Mouse (Mus musculus) neural tube, embryonic 14.5 days (tissue): ENCODE measurements around the gene Pafah1b2. TPM values are rescaled to one million over a fixed set of nuclear protein-coding genes. Genes with fewer than 3 reads are reported as not detected.

Experiments
- ATAC-seq: fragments of 200-750 bp; cut with Nextera tagmentation; 2 replicates; pipeline ENCODE4 v1.8.0; 2017; ENCODE audit warnings: low read depth, mild to moderate bottlenecking, moderate TSS enrichment, moderate library complexity
- H3K27ac ChIP-seq: fragments of 300-500 bp; sonication (generic); 2 replicates; pipeline ENCODE4 v1.5.1; 2014; ENCODE audit warnings: low read depth, mild to moderate bottlenecking, control low read depth, low read length, moderate library complexity, mixed read lengths
- H3K27me3 ChIP-seq: fragments of 300-500 bp; sonication (generic); 2 replicates; pipeline ENCODE4 v1.6.1; 2014; ENCODE audit warnings: low read length; ENCODE audit not compliant: control insufficient read depth, insufficient read depth
- H3K36me3 ChIP-seq: fragments of 300-500 bp; sonication (generic); 2 replicates; pipeline ENCODE4 v1.6.1; 2014; ENCODE audit warnings: low read length, mixed read lengths; ENCODE audit not compliant: control insufficient read depth, insufficient read depth
- H3K4me1 ChIP-seq: fragments of 300-500 bp; sonication (generic); 2 replicates; pipeline ENCODE4 v1.6.1; 2014; ENCODE audit warnings: low read length; ENCODE audit not compliant: control insufficient read depth, insufficient read depth
- H3K4me2 ChIP-seq: fragments of 300-500 bp; sonication (generic); 2 replicates; pipeline ENCODE4 v1.6.1; 2014; ENCODE audit warnings: mild to moderate bottlenecking, low read depth, low read length, control low read depth
- H3K4me3 ChIP-seq: fragments of 300-500 bp; sonication (generic); 2 replicates; pipeline ENCODE4 v1.5.1; 2014; ENCODE audit warnings: low read depth, low read length, control low read depth, mixed read lengths
- H3K9ac ChIP-seq: fragments of 300-500 bp; sonication (generic); replicated peaks from 2 replicates; pipeline ENCODE4 v1.6.1; 2014; ENCODE audit warnings: low read depth, mild to moderate bottlenecking, control low read depth, low read length, mixed read lengths
- H3K9me3 ChIP-seq: fragments of 300-500 bp; sonication (generic); 2 replicates; pipeline ENCODE4 v1.6.1; 2016; ENCODE audit warnings: low read length; ENCODE audit not compliant: control insufficient read depth
- WGBS: fragments of 180-500 bp; shearing (Covaris S2); extraction: QIAGEN DNeasy Blood & Tissue Kit; methylation state at CpG from one replicate; pipeline ENCODE4 v1.1.7; 2014; 5-methylcytosine and 5-hydroxymethylcytosine counted together
- polyA plus RNA-seq: library from polyadenylated mRNA; unstranded; fragments of >200 nt; fragmentation: Nextera tagmentation; extraction: Ambion mirVana; gene quantifications from 2 replicates; pipeline ENCODE4 v1.2.1, GENCODE M21; 2014

Gene Pafah1b2
- polyA plus RNA-seq, 1 experiment from 2014 or later = 318 TPM

DNA sequence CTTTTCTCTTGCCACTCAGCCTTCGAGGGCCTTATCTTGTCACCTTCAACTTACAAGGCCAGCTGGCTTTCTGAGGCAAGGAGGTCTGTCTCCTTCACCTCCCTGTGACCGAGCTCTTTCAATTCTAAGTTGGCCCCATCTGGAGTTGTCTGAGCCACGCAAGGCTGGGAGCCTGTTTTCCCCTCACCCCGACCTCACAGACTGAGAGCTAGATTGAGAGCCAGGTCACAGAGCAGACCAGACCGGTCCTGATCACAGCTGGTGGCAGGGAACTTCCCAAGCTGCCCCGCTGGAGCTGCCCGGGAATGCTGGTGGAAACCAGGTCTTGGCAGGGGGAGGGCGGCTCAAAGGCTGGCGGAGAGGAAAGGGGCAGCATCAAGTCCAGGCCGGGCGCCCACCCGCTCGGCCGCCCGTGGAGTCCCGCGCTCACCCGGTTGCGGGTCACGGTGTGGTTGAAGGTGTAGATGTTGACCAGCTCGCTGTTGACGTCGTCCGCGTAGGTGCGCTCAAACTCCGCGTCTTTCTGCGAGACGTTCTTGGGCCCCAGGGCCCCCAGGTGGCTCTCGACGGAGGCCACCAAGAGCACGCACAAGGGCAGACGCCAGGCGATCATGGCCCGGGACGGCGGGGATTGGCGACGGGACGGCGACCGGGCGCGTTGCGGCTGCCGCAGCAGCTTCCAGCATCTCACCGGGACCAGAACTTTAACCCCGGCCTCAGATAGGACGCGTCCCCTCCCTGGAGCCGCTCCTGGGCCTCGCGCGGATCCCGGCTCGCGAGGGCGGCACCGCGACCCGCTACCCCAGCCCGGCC, 58.0 kb downstream of the Pafah1b2 start:
- Histone ChIP-seq H3K36me3 (peaks cover 22% of the 10 kb centered on the region), H3K9me3 (no peaks in the 10 kb centered on the region), H3K27ac (peak overlapping the region; percentile 82), H3K4me3 (peak overlapping the region; percentile 92), H3K27me3 (no peaks in the 10 kb centered on the region), H3K9ac (peak overlapping the region; percentile 86), H3K4me2 (peak overlapping the region; percentile 86), H3K4me1 (peaks cover 20% of the 10 kb centered on the region)
- WGBS = 1% methylated on average over 51 of the region's 63 CpGs
- peak; percentile 49 for ATAC-seq

DNA sequence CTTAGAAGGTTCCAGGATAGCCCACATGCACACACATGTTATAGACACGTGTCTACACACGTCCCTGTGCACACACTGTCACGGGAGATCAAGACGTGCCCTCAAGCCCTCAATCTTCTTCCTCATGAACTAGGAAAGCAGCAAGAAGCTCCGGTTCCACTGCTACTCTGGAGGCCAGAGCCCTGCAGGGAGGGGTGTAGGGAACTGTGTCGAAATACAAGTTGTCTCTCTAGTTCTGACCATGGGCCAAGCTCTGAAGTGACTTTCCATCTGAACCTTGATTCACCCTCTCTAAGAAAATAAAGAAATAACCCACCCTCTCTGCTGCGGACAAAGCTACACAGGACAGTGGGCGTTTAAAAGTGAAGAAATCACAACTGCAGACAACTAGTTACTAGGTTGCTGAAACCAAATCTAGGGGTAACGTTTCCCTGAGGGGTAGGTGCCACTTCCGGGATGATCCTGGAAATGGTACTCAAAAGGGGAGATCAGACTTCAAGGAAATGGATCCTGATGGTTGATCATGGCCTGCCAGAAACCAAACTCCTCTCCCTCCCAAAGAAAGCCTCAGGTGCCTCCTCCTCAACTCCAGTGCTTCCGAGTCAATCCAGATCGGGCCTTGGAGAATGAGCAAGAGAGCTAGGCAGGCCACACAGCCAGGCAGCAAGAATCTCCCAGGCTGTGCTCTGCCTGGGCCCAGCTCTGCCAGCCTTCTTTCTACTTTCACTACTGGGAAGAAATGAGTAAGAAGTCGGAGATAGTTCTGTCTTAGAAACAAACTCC, 58.8 kb downstream of the Pafah1b2 start:
- H3K4me2 ChIP-seq = peak overlapping the region; percentile 86
- WGBS = 67% methylated on average over 13 of the region's 13 CpGs
- H3K36me3 ChIP-seq = peaks cover 24% of the 10 kb centered on the region
- peak overlapping the region; percentile 92 for H3K4me3 ChIP-seq
- H3K27ac ChIP-seq = no peak overlapping the region
- H3K27me3 ChIP-seq = no peaks in the 10 kb centered on the region
- peak overlapping the region; percentile 86 for H3K9ac ChIP-seq
- H3K9me3 ChIP-seq = no peaks in the 10 kb centered on the region
- no peak for ATAC-seq
- peaks cover 20% of the 10 kb centered on the region for H3K4me1 ChIP-seq

DNA sequence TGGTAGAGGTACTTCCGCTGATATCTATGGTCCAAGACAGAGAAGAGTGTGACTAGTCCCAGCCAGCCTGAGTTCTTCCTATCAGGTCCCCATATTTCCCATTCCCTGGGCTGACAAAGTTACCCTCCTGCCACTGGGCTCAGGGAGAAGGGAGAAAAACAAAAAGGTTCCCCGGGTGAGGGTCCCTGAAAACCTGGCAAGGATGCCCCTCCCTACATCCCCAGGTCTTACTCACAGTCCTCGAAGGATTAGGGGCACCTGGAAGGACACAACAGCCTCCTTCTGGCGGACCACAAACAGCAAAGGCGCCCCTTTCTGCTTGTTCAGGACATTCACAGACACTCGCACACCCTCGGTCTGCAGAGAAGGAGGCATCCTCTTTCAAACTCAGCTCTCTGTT, 59.6 kb downstream of the Pafah1b2 start:
- ATAC-seq = no peak
- Histone ChIP-seq H3K36me3 (peaks cover 28% of the 10 kb centered on the region), H3K4me1 (peaks cover 20% of the 10 kb centered on the region), H3K4me3 (no peak overlapping the region), H3K9ac (no peak overlapping the region), H3K27ac (no peak overlapping the region), H3K4me2 (no peak overlapping the region; the same call in 1 of the 2 replicates), H3K9me3 (no peaks in the 10 kb centered on the region), H3K27me3 (no peaks in the 10 kb centered on the region)
- WGBS = 82% methylated on average over 7 of the region's 7 CpGs

DNA sequence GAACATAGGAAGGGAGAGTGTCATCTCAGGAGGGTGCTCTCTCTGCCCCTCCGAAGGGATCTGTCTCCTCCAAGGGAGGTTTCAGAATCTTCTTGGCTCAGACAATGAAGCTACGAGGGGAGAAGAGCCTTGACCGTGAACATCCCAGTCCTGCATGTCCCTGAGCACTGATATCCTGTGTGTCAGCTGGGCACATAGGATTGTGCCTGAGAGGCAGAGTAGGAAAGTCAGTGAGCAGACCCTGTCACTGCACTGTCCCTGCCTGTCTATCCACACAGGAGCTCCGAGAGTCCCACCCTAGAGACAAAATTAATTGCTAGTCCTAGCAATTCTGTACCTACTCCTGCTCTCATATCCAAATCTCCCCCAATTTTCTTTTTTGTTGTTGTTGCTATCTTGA, 60.4 kb downstream of the Pafah1b2 start:
- no peak overlapping the region for H3K9ac ChIP-seq
- H3K4me2 ChIP-seq = no peak overlapping the region
- no peak for ATAC-seq
- WGBS = 88% methylated on average over 4 of the region's 4 CpGs
- H3K4me3 ChIP-seq = no peak overlapping the region
- H3K36me3 ChIP-seq = peaks cover 34% of the 10 kb centered on the region
- no peaks in the 10 kb centered on the region for H3K27me3 ChIP-seq
- H3K9me3 ChIP-seq = no peaks in the 10 kb centered on the region
- no peak overlapping the region for H3K27ac ChIP-seq
- H3K4me1 ChIP-seq = peaks cover 20% of the 10 kb centered on the region

DNA sequence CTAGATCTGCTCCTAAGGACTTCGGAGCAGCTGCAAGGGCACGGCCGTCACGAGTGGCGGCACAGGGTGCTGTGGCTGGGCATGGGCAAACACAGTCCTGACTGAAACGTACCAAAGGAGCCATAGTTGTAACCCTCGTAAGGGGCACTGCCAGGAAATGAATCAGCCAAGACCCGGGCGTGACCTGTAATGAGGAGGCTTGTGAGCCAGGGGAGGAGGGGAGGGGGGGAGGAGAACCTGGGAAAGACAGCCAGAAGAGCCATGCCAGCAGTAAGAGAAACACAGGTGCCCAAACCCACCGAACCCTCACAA, 65.7 kb downstream of the Pafah1b2 start:
- Histone ChIP-seq H3K4me1 (no peaks in the 10 kb centered on the region), H3K36me3 (peaks cover 71% of the 10 kb centered on the region), H3K4me3 (no peak overlapping the region), H3K4me2 (no peak overlapping the region), H3K27me3 (no peaks in the 10 kb centered on the region), H3K9ac (no peak overlapping the region), H3K9me3 (no peaks in the 10 kb centered on the region), H3K27ac (no peak overlapping the region)
- ATAC-seq = no peak
- 87% methylated on average over 10 of the region's 10 CpGs for WGBS

DNA sequence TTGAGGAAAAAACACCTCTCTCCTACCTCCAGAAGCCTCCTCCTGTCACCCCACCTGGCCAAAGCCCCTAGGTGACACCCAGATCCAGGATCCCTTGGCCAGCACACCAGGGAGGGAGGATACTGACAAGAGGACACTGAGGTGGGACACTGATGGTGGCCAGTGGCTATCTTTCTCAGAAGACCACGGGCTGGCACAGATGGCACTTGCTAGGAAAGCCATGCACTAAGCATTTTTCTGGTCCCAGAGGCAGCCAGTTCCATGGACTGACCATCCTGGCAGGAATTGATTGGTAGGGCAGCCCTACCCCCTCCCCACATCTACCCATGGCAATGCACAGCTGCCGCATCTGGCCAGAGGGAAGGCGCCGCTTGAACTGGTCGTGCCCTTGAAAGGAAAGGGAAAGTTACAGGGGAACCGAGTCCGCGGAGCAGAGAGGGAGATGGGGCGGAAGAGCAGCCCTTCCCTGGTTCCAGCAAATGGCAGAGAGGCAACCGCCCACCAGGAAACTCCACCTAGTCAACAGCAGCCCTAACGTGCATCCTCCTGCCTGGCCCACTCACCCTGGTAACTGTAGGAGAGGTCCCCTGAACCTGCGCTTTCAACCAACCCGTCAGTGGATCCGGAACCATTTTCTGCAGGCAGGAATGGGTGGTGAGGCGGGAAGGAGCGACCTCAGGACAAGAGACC, 66.2 kb downstream of the Pafah1b2 start:
- no peak for ATAC-seq
- Histone ChIP-seq H3K27me3 (no peaks in the 10 kb centered on the region), H3K36me3 (peaks cover 71% of the 10 kb centered on the region), H3K9me3 (no peaks in the 10 kb centered on the region), H3K4me2 (no peak overlapping the region), H3K4me3 (no peak overlapping the region), H3K4me1 (no peaks in the 10 kb centered on the region), H3K9ac (no peak overlapping the region), H3K27ac (no peak overlapping the region)
- 90% methylated on average over 16 of the region's 16 CpGs for WGBS

DNA sequence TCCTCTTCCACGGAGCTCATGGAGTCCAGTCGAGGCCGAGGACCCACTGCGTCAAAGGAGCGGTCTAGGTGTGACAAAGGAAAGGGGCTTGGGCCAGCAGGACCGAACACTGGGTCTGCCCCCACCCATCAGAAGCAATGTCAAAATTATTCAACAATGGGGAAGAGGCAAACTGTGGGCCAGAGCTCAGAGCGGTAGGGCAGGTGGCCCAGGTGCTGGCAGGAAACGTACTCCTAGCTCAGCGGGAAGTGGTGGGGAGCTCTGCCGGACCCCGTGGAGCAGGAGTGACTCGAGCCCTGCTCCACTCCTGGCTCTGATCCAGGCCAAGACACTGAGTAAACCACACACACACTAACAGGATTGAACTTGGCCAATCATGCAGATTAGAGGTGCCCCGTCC, 66.8 kb downstream of the Pafah1b2 start:
- Histone ChIP-seq H3K4me2 (no peak overlapping the region), H3K9ac (no peak overlapping the region), H3K27ac (no peak overlapping the region), H3K9me3 (no peaks in the 10 kb centered on the region), H3K4me1 (no peaks in the 10 kb centered on the region), H3K36me3 (peaks cover 72% of the 10 kb centered on the region), H3K27me3 (no peaks in the 10 kb centered on the region), H3K4me3 (no peak overlapping the region)
- 87% methylated on average over 13 of the region's 13 CpGs for WGBS
- ATAC-seq = no peak

DNA sequence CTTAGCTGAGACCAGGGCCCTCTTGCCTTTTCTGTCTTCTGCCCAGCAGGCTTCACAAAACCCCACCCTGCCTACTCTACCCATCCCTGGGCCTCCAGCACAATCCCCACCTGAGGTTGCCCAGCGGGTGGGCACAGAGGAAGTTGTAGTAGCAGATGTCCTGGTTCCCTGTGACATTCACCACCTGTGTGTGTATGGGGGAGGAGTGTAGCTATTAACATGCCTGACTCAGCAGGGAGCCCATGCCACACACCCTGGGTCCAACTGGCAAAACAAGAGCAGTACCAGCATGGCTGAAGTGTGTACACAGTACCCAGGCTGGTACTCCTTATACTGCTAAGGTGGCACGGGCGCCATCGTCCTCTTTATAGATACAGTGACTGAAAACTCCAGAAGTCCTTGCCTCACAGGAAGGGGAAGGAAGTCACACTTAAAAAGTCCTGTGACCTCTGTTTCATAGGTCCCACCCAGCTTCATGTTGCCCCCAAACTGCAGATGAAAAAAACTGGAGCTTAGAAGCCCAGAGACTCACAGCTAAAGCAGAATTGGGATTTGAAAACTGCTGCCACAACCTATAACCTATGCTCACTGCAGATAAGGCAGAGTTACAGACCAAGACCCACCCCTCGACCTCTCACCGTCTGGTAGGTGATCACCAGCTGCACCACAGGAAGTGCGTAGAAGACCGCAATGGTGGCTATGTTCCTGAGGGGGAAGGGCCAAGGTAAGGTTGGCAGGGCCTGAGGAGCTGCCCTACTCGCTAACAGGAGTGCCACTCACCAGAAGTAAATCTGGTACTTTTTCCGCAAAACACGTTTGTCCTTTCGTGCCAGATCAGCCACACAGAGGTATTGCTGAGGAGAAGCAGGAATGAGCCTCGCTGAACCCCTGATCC, 67.7 kb downstream of the Pafah1b2 start:
- no peak overlapping the region for H3K9ac ChIP-seq
- H3K36me3 ChIP-seq = peaks cover 62% of the 10 kb centered on the region
- H3K9me3 ChIP-seq = no peaks in the 10 kb centered on the region
- H3K27me3 ChIP-seq = no peaks in the 10 kb centered on the region
- H3K27ac ChIP-seq = no peak overlapping the region
- H3K4me2 ChIP-seq = no peak overlapping the region
- ATAC-seq = no peak
- no peaks in the 10 kb centered on the region for H3K4me1 ChIP-seq
- no peak overlapping the region for H3K4me3 ChIP-seq
- 92% methylated on average over 13 of the region's 13 CpGs for WGBS
